Mouse (Mus musculus): ENCODE data around the gene Ift81.
A peak's percentile ranks its signal among the peaks of the same experiment; 100 is the strongest.

Gene Ift81

GRCm38 (mm10) chr5:122516029-122516730, 98.1 kb downstream of the Ift81 start:
- no peak for DNase-seq (ENCODE audit: low spot score)

DNA sequence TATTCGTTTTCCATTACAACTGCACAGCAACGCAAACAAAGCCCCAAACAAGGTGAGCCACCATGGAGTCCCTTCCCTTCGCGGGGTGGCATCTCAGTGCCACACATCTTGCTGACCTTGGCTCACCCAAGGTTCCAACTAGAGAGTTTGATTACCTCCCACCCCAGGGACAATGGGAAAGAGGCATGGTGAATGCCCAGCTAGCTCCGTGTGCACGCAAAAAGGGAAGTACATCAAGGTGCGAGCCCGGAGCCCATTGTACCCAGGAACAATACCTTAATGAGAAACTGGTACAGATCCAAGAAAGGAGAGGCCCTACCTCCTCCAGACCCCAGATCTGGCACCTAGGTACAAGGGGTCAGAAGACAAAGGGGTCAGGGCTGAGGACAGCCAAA, 100.2 kb downstream of the Ift81 start:
- DNase-seq (ENCODE audit: low spot score) = no peak

DNA sequence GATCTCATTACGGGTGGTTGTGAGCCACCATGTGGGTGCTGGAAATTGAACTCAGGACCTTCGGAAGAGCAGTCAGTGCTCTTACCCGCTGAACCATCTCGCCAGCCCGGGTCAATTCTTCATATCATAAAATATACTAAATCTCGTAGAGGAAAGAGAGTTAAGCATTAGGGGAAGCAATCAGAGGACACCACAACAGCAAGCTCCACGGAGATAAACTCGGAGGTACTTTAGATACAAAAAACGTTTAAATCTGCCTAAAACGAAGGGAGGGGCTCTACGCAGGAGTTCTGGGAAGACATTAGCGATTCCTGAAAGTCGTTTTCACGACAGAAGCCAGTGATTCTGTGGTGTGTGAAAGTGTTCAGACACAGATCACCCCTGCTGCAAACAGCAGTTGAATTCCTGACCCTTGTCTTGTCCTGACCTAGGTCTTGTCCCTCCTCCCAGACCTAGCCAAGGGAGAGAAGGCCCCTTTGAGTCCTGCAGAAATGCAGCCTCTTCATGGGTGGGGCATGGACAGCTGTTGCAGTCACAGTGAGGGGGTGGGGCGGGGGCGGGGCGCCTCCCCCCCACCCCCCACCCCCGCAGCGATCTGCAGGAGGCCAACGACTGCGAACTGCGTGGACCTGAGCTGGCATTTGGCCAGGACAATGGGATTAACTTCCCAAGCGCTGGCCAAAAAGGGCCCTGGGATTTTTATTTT, 100.7 kb downstream of the Ift81 start:
- DNase-seq (ENCODE audit: low spot score) = no peak

GRCm38 (mm10) chr5:122512011-122512410, 102.3 kb downstream of the Ift81 start:
- DNase-seq (ENCODE audit: low spot score) = no peak

- no peak for DNase-seq (ENCODE audit: low spot score)
These were observed 102.9 kb downstream of the Ift81 start for GRCm38 (mm10) chr5:122511405-122511804.

DNA sequence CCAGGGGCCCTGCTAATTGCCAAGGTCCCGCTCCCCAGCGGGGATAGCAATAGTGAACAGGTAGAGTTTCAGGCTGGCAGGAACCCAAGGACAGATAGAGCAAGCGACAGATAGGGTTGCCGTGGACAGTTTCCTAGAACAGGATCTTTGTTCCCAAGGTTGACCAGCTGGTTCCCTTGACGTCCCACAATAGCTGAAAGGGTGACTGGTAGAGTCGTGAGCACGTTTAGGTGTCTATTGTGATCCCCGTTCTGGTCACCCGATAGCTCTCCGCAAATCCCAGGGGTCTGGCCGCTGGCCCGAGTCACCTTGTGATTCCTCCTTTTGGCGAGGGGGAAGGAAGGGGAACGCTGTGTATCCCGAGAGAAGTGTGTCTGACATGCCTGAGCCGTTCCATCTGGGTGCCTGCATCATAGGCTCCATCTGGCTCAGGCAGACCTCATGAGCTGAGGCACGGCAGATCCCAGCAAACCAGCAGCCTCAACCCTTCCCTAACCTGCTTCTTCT, 103.6 kb downstream of the Ift81 start:
- DNase-seq (ENCODE audit: low spot score) = peak; percentile 59

DNA sequence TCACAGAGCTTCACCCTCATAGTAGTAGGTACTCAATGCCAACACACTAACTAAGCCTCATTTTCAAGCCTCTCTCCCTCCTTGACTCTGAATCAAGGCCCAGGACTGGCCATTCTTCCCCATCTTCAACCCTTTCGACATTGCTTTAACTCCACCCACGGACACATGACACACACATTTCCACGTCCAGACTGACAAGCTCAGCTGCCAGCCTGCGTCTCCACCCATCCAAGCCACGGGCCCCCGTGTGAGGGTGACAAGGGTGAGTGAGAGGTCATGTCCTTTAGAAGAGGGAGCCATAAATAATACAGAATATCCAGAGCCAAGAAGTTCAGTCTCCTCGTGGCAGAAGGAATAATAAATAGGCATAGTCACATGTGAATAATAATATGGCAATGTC, 104.7 kb downstream of the Ift81 start:
- DNase-seq (ENCODE audit: low spot score) = peak; percentile 3

DNA sequence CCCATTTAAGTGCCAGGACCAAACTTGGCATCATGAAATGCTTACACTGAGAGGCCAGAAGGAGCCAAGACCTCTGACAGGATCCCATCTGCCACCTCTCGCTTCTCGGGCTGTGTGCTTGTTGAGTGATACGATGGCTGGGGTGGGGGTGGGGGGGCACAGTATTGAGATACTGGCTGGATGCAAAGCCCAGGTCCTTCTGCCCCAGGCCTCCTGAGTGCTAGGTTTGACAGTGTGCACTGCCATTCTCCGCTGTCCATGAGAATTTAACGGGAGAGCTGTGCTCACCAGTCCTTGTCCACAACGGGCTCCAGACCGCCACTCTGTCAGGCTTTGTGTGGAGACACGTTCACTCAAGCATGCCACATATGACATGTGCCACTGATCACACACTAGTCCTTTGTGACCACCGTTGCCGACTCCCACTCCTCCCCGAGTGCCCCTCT, 105.4 kb downstream of the Ift81 start:
- DNase-seq (ENCODE audit: low spot score) = no peak

DNA sequence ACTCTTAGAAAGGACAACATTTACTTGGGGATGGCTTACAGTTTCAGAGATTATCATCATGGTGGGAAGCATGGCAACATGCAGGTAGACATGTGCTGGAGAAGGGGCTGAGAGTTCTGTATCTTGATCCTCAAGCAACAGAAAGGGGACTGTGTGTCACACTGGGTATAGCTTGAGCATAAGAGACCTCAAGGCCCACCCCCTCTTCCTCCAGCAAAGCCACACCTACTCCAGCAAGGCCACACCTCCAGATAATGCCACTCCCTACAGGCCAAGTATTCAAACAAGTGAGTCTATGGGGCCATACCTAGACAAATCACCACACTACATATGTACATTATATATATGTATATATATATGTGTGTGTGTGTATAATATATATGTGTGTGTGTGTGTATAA, 106.9 kb downstream of the Ift81 start:
- DNase-seq (ENCODE audit: low spot score) = no peak

- no peak for DNase-seq (ENCODE audit: low spot score)
These were observed 107.9 kb downstream of the Ift81 start for GRCm38 (mm10) chr5:122506462-122506861.

DNA sequence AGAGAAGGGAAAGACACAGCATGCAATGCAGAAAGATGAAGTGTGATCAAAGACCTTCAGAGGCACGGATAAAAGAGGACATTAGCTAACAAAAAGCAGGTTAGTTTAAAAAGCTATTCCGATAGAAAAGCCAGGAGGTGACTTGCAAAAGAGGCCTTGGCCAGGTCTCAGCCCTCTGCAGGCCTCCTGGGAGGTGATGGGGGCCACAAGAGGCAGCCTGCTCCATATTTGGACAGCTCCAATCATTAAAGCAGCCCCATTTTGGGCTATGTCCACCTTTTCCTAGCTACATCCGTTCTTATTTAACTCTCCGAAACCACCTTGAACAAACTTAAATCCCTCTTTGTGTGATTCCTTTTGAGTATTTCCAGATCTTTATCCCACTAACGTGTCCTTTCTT, 108.8 kb downstream of the Ift81 start:
- DNase-seq (ENCODE audit: low spot score) = no peak

DNA sequence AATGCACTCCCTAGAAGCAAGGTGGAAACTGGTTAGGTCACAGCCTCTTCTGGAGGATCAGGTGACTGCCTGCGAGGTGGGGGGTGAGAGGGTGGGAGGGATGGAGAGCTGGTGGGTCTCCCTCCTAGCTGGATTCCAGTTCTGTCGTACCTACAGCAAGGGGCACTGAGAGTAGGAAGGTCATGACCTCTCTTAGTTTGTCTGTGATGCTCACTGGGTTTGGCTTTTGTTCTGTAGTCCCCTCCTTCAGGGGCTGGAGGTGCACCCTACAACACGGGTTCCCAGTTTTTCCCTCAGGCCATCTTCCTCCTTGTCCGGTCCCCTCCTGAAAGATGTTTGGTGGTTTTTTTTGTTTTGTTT, 110.6 kb downstream of the Ift81 start:
- no peak for DNase-seq (ENCODE audit: low spot score)

GRCm38 (mm10) chr5:122503015-122503759, 111.1 kb downstream of the Ift81 start:
- DNase-seq (ENCODE audit: low spot score) = no peak

GRCm38 (mm10) chr5:122502077-122502941, 112.0 kb downstream of the Ift81 start, which contains the start of gene Atp2a2:
Atp2a2 (minus strand) TSS chr5:122502225.
- peak; percentile 92 for DNase-seq (ENCODE audit: low spot score)

DNA sequence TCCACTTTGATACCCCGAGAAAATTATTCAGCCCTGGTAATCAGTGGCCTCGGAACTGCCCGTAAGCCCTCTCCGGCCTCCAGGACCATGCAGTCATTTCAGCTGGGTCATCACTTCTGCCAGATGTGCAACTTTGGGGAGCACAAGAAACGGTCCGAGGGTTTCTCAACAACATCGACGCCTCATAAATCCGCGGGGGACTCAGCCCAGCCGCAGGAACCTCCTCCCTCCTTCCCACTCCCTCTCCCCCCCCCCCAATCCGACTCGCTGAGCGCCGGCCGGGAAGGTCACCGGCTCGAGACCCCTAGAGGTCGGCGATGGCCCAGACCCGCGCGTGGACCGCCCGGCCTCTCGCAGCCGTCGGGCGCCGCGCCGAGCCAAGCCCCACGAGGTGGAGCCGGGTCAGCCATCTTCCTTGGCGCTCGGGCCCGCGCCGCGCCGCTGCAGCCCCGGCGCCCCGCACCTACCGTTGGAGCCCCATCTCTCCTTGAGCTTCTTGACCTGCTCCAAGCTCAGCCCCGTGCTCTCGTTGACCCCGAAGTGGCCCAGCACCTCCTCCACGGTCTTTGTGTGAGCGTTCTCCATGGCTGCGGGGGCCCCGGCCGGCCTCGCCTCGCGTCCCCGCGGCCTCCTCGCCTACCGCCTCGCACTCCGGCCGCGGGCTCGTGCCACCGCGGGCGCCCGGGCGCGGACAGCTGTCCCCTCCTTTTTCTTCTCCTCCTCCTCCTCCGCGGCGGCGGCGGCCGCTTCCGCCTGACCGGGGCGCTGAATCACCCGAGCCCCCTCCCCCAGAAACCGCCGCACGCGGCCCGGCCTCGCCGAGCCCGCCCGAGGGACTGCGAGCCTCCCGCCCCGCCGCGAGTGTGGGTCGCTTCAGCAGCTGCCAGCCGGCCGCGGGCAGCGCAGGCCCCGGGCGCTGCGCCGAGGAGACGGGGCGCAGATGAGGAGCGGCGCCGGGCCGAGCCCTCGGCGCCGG, 112.9 kb downstream of the Ift81 start:
- DNase-seq (ENCODE audit: low spot score) = peak; percentile 59

DNA sequence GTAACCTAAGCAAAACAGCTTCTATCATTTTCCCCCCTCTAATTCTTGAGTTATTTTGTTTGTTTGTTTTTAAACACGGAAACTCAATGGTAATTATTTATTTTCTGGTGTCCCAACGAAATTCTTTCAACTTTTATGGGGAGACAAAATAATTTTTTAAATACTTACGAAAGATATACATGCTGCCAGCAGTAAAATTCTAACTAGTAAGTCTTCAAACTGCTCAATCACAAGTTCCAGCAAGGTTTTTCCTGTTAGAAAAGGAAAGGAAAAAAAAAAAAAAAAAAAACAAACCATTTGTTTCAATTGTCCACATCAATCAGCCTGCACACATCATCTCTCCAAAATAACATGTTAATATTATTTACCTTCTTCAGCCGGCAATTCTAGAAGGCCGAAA, 113.8 kb downstream of the Ift81 start:
- DNase-seq (ENCODE audit: low spot score) = no peak
